Mouse (Mus musculus): ENCODE measurements around the gene Camk2d.

Gene Camk2d

GRCm38 (mm10) chr3:126752978-126753377 lies 156.9 kb downstream of the Camk2d start:
- no peak for DNase-seq

DNA sequence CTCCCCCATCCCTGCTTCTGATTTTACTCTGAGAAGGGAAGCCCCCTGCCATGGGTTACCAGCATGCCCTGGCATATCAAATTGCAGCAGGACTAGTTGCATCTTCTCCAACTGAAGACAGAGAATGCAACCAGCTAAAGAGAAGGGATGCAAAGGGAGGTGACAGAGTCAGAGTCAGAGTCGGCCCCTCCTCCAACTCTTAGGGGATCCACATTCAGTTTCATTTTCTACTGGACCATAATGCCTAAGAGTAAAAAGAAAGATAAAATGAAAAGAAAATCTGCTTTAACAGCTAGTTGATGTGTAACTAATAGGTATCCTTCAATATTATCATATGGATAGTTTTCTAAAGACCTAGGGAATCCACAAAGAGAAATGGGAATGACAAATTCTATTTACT lies 162.3 kb downstream of the Camk2d start:
- no peak for DNase-seq

DNA sequence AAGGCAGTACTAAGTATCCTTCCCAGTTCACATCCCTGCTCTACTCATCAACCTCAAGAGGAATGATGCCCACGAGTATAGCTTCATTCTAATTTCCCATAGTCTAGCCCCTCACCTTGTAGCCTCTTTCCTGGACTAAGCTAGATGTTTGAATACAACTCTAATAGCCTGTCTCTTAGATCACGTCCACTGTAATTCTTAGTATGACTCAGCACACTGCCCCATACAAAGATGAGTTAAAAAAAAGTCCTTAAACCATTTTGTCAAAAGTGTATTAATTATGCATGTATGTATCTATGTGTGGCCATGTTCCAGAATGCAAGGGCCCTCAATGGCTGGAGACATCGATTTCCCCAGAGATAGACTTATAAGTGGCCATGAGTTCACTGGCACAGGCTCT lies 164.5 kb downstream of the Camk2d start:
- DNase-seq = no peak

DNA sequence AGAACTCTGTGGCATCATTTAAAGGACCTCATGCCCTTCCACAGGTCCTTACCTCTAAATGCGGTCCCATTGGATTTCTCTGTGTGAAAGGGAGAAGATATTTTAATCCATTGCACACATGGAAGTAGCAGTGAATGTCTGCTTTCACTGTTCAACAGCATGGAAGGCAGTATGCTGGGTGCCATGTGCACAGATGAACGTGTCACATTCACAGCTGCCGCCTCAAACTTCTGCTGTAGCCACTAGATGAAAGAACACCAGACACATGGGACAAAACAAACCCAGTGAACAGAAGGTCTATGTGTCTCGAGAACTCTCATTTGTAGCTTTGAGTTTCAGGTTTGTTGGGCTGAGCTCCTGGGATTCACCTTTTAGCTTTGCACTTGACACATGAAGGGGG lies 168.6 kb downstream of the Camk2d start:
- DNase-seq = no peak

DNA sequence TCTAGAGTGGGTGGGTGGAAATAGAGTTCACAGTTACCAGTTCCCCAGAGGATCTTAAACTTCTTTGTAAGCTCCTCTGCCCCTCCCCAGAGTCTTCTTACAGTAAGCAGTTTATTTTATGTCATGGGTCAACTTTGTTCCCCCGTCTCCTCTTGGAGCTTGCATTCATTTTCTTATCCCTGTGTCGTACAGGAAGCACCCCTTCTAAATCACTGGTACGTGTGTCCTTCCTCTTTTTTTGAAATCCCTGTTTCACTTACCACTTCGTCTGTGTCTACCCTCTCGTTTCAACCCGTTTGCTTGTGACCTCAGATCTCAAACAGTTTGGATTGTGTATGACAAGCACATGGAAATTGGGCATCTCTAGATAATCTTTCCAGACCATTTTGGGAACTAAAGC lies 174.0 kb downstream of the Camk2d start:
- DNase-seq = no peak

- DNase-seq = no peak
These were observed 174.9 kb downstream of the Camk2d start for GRCm38 (mm10) chr3:126771032-126771431.

DNA sequence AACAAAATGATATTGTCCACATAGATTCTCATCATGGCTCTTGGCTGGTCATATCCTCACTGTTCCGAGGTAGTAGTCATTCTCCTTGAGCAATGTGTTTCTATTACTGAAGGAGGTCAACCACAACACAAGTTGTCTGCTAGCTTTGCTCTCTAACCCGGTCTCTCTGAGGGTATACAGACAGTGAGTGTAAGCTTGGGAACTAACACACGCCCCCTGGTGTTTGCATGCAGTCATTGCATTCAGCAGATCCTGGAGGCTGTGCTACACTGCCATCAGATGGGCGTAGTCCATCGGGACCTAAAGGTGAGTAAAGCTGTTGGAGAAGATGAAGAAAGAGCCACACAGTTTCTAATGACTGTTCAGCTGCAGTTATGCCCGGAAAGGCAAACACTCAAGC lies 175.4 kb downstream of the Camk2d start:
- peak; percentile 85 for DNase-seq

DNA sequence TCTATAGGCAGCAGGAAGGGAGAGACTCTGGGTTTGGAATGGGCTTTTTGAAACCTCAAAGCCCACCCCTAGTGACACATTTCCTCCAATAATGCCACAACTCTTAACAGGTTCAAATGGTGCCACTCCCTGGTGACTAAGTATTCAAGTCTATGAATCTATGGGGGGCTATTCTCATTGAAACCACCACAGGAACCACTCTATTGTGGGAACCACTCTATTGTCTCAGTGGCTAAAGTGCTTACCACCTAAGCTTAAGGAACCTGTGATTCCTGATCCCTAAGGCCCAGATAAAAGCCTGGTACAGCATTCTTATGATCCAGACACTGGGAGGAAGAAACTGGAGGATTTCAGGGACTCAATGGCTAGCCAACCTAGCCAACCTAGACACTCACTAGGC lies 179.9 kb downstream of the Camk2d start:
- DNase-seq = no peak

- no peak for DNase-seq
These were observed 181.0 kb downstream of the Camk2d start for GRCm38 (mm10) chr3:126777101-126777500.

DNA sequence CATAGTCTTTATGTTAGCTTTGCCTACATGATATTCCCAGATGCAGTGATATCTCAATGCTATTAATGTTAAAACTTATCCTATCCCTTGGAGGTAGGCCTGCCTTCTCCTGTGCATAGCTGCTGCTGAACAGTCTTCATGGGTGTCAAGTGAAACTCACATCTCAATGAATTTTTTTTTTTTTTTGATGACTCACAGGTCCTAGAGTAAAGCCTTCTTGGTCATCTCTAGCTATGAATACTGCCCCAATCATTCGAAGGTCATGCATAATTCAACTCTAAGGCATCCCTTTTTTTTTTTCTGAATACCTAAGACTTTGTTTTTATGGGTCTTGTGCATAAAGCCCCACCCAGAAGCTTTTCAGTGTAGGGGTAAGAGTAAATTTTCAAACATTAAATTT lies 181.8 kb downstream of the Camk2d start:
- DNase-seq = no peak

DNA sequence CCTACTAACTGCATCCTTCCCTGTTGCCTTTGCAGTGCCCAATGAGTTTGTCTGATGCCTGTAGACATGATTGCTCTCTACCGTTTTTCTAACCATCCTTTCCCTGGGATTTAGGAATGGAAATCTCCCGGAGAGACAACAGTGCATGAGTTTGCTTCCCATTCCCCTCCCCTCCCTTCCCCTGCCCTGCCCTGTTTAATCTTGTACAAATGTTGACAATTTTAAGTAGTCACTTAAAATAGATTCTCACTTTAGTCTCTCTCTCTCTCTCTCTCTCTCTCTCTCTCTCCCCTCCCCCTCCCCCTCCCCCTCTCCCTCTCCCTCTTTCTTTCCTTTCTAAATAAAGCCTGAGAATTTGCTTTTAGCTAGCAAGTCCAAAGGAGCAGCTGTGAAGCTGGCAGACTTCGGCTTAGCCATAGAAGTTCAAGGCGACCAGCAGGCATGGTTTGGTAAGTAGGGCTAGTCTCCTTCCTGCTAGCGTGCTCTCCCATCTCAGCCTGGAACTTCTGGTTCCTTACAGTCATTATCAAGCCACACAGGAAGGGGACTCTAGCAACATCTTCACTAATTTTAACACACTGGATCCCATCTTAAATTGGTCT lies 184.0 kb downstream of the Camk2d start:
- no peak for DNase-seq

GRCm38 (mm10) chr3:126793035-126793964 lies 197.2 kb downstream of the Camk2d start:
- DNase-seq = no peak

DNA sequence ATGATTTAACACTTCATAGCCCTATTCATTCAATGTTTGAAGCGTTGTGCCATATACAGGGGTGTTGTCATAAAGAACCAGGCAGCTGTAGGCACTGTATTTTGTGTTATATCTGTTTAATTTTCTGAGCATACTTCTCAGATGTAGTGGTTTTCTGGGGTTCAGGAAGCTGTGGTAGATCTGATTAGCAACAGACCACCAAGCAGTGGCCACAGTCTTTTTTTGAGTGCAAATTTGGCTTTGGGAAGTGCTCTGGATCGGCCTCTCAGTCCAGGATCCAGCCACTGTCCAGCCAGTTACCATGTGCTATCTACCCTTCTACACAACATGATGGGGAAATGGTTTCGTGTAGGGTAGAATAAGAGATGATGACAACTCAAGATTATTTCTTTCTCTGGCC lies 199.8 kb downstream of the Camk2d start:
- DNase-seq = no peak

GRCm38 (mm10) chr3:126797025-126797424 lies 200.9 kb downstream of the Camk2d start:
- DNase-seq = no peak

- DNase-seq = no peak
These were observed 201.7 kb downstream of the Camk2d start for GRCm38 (mm10) chr3:126797810-126798209.

DNA sequence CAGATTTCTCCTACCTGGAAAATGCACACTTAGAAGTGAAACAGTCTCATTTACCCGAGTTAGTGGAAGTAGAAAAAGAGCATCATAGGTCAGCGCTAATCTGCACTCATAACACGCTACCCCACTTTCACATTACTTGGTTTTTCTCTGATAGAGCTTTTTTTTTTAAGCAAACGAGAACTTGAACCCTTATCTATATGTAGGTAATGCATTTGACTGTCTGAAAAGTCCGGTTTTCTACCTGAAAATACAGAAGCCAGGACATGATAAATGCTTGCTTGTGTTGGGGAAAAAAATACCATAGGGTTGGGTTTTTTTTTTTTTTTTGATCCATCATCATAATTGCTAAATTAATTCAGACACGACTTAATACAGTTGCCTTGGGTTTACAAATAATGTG lies 206.9 kb downstream of the Camk2d start:
- DNase-seq = no peak

DNA sequence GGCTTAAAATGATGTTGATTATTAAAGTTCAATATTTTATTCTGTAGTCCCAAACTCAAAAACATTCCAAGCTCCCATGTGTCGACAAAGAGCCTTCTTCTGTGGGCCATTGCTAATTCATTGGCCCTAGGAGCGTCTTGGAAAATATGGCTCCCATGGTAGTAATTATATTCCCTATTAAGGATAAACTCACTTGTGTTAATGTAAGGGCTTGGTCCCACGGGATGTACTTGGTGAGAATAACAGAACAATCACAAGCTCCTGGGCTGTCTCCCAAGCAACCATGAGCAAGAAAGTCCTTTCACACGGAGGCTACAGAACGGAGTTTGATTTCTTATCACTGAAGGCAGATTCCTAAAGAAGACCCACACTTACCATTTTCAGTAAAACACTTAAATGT lies 208.9 kb downstream of the Camk2d start:
- no peak for DNase-seq

- DNase-seq = no peak
These were observed 210.0 kb downstream of the Camk2d start for GRCm38 (mm10) chr3:126806145-126806544.

DNA sequence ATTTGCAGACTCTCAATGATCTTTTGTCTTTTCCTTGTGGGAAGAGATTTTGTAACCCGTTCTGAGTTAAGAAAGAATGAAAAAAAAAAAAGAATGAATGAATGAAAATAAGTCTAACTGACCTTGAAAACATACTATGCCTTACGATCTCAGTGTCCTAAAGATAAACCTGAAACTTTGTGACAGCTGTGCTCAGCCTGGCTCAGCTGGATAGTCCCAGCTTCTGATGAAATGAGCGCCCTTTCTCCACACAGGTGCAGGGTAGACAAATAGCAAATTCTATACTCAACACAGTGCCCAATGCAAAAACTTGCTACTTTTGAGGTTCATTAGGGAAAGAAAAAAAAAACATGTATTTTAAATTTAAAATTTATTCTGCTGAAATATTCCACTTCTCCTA lies 213.8 kb downstream of the Camk2d start:
- DNase-seq = no peak

DNA sequence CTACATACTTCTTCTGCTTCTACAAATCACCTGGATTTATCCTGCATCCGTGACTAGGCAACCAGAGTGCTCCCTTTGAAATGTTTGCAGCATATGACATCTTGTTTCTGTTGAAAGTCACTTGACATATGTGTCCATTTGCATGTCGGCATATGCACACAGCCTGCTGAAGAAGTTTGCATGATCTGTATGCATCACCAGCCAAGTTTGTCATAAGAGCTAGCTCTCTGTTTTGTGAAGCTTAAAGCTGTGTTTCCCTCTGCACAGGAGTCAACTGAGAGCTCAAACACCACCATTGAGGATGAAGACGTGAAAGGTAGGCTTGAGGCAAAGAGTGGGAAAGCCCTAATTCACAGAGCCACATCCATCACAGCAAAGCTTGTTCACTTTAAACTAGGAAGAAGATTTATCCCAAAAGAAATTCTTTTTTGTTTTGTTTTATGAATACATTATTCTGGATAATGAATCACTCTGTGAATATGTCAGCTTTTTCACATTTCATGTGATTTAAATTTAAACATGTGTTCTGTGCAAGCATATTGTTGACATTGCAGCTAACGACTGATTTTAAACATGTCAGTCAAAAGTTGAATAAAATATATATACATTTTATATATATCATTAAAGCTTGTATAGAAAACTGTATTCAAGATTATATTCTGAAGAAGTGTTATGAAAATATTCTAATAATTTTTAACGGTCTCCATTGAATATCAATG lies 214.4 kb downstream of the Camk2d start:
- no peak for DNase-seq

- DNase-seq = no peak
These were observed 215.5 kb downstream of the Camk2d start for GRCm38 (mm10) chr3:126811646-126812045.

GRCm38 (mm10) chr3:126822374-126822773 lies 226.3 kb downstream of the Camk2d start:
- no peak for DNase-seq

- DNase-seq = no peak
These were observed 228.8 kb downstream of the Camk2d start for GRCm38 (mm10) chr3:126824930-126825329.

- DNase-seq = no peak
These were observed 230.1 kb downstream of the Camk2d start for GRCm38 (mm10) chr3:126826172-126826571.

All from thymus, postnatal 25 days (tissue).